Mouse (Mus musculus) heart, postnatal 0 days (tissue): Measurements from ENCODE around the gene Tnrc6c.

Experiments
- CTCF ChIP-seq: IDR thresholded peaks from 2 replicates; pipeline ENCODE4 v1.5.1; 2016; ENCODE audit warnings: antibody characterized with exemption, control low read depth, low read depth
- EP300 ChIP-seq: IDR thresholded peaks from 2 replicates; pipeline ENCODE4 v1.6.1; 2016; ENCODE audit warnings: antibody characterized with exemption, low read depth

GRCm38 (mm10) chr11:117801650-117802049, 147.6 kb downstream of the Tnrc6c start:
- TF ChIP-seq CTCF (no peak), EP300 (no peak)
